Mouse (Mus musculus) heart, adult 11 months (tissue): Measurements from ENCODE around the gene Itpkb.

Experiments
- DNase-seq: peaks from one replicate; pipeline ENCODE4 v3.0.0; 2022

Gene Itpkb

DNA sequence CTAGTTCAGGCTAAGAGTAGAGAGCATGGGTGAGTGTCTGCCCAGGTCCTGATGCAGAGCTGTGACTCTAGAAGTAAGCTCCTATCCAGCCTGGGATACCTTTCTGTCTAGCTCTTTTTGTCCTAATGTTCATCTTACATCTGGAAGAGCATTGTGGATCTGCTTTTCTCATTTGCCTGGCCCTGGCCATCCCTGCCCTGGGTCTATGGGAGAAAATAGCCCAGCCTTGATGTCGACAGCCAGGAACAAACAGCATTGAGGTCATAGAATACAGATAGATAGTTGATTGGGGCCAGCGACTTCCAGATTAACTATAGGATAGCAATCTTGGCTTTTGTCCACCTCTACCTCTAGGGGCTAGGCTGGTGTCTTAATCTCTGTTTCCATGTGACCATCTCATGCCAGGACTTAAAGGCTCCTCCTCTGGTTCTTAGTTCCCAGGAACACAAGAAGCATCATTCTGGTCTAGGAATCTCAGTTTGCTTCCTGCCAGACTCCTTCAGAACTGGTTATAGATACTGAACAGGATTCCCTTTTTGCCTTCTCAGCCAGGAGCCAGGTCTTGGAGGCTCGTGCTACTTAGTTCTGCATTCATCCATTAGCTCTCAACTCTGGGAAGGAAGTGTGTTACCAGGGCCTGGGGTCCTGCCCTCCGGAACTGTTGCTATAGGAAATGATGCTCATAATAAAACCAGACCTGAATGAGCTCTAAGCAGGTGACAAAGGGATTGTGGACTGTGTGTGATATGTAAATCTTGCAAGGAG is 70.6 kb downstream of the Itpkb start:
- peak; percentile 94 for DNase-seq

DNA sequence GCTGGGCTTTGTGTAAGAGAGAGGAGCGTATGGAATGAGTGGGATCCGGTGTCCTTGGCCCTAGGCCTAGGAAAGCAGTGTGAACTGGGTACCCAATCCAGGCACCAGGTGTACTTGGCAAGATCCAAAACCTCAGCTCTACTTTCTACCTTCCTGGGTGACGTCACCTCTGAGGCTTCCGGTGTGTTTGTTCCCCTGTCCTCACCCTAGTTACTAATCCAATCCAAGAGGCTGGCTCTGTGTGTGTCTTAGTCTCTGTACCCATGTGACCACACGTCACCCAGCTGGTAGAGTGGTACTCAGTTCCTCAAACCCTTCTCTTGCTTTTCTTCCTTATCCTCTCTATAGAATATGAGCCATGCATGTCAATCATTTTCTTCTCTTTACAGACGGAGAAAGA is 71.4 kb downstream of the Itpkb start:
- peak; percentile 96 for DNase-seq

DNA sequence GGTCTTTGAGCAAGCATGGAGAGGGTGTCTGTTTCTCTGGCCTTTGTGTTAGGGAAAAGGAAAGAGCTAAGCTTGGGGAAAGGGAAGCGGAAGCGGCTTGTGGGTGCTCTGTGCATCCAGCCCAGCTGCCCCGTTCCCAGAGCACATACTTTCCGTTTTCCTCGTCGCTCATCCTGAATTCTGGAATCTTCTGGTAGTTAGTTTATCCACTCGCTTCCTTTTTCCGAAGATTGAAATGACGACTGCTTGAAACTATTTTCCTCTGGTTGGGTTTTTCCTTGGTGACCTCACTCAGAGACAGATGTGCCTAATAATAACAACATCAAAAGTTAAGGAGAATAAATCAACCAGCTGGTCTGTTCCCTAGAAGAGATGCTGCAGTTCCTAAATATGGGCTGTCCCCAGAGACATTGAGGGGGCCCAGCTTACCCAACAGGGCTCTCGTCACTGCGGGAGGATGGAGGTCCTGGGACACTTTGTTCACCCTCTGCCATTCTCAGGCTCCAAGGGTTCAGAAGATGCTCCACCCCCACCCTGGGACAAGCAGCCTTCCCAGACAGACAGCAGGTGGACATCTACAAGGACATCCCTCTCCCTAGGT is 72.3 kb downstream of the Itpkb start:
- DNase-seq = peak; percentile 99

DNA sequence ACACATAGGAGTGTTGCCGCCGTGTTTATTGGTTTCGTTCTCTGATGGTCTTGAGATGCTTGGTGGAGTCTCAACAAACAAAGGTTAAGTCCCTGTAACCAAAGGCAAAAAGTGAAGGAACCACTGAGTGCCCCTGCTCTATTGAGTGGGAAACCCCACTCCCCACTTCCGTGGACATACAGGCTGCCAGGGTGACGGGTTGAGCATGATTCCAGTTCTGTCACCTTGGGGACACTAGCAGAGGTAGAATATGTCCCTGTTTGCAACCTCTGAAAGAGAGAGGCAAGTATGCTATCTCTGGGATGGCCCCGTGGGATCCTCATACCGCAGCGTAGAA is 73.0 kb downstream of the Itpkb start:
- no peak for DNase-seq

DNA sequence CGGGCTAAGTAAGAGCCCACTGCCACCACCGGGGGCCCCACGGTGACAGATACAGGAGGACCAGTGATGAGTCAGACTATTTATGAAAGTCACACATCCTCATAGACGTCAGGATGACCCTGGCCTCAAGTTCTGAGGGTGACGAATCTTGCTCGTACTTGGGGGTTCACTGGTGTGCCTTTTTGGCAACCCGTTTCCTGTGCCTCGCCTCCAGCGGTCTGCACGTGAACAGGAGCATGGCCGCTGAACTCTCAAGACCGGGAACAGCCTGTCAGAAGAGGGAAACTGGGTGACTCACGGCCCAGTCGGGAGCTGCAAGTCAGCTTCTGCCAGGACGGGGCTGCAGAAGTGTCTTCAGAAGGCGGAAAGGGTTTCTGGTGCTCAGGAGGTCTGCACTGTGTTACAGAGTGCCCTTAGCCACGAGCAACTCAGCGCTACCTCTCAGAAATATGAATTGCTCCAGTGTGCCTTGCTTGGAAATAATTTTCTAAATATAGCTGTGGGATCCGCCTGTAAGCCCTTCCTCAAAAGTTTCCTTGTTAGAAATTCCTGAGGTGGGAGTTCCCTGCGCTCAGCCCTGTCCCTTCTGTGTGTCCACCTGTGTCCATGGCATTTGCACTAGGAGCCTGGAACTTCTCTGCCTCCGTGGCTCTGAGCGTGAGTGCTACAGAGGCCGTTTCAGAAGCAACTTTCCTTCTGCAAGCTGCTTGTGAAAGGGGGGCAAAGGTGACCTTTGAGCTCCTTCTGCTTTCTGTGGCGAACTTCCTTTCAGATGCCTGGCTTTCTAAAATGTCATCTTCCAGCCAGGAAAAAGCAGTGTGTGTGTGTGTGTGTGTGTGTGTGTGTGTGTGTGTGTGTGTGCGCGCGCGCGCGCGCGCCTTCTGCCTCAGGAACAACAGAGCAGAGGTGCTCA is 73.7 kb downstream of the Itpkb start:
- peak; percentile 99 for DNase-seq

DNA sequence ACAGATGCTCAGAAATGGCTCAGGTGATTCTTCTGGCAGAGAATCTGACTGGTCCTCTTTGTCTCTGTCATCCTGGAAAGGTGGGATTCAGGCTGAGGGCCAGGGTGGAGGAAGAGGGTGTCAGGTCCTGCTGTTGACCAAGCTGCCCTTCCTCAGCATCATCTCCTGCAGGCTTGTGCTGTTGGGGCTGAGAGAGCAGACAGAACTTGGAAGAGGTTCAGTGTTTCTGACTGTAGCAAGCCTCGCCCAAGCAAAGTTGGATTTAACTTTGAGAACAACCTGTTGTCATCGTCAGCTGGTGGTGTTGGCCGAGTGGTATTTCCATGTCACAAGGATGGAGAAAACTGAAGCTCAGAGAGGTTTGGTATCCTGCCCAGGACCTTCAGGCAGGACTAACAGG is 74.4 kb downstream of the Itpkb start:
- peak; percentile 97 for DNase-seq

DNA sequence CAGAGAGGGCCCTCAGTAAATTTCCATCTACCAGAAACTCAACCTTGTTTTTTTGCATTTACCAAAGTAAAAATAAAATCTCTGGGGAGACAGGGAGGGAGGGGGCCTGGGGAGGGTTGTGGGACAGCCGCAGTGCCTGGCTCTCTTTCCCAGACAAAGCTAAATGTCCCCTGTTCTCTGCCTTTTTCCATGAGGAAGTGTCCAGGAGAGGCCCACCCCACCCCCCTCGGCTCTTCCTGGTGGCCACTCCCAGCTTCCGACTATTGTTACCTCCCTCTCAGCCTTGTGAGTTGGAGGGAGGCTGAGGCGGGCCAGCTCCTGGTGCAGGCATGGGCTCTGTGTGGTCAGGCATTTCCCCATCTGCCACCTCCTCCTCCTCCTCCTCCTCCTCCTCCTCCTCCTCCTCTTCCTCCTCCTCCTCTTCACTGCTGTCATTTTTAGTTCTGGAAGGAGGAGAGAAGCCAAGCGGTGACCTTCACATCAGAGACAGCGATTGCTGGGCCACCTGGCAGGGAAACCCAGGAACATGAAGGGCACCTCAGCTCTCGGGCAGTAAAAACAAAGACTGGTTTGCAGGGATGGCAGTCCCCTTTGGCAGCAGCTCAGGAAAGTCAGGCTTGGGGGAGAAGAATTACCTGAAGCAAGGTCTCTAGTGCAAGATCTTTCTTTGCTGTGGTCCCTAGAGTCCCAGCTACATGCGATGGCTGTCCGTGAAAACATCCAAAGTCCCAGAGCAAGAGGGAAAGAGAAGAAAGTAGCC is 75.5 kb downstream of the Itpkb start:
- DNase-seq = peak; percentile 99

DNA sequence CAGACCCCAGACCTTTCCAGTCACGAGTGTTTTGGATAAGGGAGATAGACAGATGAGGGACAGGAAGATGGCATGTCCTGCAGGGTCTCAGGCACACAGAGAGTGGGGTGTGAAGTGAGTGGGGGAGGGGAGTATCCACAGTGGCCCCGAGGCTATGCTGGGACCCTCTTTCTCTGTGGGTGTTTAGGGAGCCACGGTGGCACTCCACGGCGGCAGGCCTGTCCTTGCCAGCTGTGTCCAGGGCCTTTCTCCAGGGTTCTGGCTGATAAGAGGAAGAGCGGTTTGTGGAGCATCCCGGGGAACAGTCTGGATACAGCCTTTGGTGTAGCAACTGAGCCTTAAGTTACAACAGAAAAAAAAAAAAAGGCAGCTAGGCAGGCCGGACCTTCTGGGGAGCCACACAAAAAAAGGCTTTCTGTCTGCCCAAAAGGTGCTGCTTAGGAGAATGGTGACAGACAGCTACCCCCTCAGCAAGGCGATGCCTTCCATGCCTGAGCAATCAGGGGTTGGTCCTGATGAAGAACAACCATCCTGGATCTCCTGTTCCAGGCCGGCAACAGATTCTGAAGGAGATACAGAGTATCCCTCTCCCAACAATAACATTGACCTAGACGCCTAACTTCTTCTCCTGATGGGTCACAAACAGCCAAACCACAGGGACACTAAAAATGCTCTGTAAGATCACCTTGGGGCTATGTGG is 76.2 kb downstream of the Itpkb start:
- DNase-seq = peak; percentile 93

DNA sequence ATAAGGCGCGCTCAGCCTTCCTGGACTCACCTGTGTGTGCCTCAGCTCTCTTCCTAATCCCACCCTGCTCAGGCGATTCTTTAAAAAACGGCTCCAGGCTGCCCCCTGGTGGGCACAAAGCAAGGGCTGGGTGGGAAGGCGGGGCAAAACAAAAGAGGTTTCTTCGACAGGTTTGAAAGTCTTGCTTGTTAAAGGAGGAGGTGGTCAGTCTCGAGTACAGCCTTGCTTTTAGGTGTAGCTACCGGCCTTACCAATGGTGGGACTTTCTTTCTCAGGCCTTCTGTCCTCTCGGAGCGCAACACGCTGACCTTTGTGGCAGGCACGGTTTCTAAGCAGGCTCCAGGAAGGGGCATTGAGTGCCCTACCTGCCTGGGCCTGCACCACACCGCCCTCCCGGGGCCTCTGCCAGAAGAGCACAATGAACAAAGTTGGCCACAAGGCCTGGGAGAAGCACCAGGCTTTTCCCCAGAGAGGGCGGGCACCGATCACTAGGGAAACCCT is 76.9 kb downstream of the Itpkb start:
- peak; percentile 96 for DNase-seq

DNA sequence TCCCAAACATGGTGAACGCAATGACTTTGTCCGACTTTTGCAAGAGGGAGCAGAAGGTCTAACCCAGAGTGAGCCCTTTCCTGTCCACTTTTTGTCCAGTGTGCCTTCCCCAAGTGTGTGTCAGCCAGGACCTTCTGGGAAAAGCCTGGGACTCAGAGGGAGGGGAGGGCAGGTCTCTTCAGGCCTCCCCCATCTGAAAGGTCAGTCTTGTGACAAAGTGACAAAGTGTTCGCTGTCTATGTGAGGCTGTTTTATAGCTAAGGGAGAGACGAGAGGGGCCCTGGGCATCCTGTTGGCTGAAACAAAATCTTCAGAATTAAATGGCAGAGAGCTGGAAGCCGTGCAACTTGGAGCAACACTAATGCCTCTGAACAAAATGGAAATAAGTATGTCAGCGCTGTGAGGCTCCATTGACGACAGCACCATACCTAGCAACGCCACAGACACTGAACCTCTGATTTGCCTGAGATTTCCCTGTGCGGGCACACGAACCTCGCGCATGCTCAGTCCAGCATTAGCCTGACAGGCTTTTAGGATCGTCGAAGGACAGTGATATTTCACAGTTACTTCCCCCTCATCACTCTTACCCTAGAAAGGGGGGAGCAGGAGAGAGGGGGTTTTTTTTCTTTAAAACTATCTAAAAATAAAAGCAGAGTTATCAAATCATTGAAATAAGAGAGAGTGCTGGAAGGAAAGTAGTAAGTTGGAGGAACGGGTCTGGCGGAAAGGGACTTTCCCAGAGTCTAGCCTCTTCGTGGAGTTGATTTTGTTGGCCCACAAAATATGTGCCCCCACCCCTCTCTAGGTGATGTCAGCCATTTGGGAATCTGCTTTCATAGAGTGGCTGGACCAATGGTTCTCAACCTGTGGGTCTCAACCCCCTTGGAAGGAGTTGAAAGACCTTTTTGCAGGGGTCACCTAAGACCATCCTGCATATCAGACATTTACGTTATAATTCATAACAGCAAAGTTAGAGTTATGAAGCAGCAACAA is 77.7 kb downstream of the Itpkb start:
- DNase-seq = peak; percentile 92

DNA sequence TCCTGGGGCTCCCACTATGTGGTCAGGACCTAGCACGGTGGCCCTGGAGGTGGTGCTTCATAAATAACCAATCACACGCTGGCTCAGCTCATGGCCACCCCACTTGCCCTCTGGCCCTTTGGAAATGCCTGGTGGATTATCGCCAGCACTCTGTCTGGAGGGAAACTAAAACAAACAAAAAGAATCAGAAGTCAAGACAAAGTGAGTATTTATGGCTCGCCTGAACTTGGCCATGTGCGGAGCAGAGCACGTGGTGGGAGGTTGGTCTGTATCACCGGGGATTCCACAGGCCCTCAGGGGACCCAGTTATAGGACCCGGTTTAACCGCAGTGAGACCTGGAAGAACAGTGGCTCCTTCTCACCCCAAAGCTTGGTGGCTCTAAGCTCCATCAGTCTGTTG is 78.5 kb downstream of the Itpkb start:
- peak; percentile 99 for DNase-seq

DNA sequence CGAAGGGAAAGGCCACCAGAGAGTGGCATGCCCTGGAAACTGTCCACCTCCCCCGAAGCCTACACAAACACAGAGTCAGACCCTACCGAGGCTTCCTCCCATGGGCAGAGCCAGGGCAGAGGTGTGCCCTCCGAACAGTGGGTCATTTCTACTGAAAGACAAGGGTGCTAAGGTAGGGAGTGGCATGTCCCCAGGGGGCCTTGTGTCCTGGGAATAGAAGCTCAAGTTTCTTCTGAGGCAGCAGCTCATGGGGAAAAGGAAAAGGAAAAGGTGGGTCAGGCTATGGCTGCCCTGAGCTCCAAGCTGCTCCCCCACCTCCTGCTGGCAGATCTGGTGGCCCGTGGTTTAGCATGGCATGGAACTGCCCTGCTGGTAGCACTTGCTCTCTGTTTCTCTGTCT is 79.5 kb downstream of the Itpkb start:
- peak; percentile 95 for DNase-seq

DNA sequence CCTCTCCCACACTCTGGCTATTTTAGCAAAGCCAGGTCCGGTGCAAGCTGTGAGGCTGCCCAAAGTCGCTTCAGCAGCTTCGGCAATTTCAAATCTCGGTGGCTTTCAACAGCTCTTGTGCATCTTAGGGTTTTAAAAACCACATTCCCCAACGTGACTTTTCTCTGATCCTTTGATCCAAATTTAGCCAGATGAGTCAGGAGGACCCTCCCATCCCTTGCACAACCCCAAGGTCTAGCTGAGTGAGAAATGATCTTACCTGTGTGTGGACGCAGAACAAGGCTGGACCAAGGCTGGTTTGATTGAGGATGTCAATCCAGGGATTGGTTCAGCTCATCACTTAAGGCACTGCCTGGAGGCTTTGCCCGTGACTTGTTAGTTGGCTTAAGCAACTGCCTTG is 80.0 kb downstream of the Itpkb start:
- DNase-seq = no peak

DNA sequence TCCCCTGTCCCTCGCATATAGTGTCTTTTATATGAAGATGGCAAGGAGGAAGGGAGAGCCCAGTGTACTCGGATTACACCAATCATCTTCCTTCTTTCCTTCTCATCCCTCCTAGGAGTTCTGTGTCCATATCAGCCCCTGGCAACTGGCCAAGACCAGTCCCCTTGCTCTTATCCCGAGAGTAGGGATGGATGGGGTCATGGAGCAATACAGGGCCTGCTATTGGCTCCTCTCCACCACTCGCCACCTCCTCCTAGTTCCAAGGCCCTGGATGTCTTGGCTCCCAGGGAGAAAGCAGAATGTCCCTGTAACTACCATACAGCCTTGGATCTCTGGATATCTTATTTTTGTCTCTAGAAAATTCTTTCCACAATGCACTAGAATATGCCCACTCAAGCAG is 84.8 kb downstream of the Itpkb start:
- peak; percentile 90 for DNase-seq

DNA sequence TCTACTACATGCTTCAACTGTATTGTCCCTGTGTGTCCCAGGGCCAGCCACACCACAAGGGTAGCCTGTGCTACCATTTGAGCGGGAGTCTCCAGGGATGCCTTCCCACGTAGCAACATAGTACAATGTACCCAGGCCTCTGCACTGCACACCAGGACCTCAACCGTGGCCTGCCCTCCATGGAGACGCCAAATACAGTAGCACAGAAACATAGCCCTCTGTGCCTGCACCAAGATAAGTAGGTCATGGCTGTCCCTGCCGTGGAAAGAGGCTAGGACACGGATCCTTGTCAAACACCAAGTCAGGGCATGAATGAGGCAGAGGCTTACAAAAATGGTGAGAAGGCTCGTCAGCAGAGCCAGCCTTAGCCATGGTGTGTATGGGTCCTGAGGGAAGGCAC is 85.6 kb downstream of the Itpkb start:
- DNase-seq = peak; percentile 79

DNA sequence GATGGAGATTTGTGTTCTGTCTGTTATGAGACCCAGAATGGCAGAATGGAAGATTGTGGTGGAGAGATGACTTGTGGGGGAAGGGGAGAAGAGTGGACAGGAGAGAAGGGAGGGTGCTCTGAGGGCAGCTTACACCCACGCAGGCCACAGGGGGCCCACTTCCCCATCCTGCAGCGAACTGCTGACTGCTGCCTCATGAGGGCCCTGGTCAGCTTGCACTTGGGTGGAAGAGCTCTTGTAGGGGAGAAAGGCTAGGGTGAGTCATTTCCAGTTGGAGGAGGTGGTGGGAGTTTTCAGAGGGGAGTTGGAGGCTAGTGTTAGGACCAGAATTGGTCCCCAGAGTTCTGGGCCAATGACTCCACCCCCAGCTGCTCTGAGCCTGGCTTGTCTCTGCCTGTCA is 86.8 kb downstream of the Itpkb start:
- peak; percentile 98 for DNase-seq

DNA sequence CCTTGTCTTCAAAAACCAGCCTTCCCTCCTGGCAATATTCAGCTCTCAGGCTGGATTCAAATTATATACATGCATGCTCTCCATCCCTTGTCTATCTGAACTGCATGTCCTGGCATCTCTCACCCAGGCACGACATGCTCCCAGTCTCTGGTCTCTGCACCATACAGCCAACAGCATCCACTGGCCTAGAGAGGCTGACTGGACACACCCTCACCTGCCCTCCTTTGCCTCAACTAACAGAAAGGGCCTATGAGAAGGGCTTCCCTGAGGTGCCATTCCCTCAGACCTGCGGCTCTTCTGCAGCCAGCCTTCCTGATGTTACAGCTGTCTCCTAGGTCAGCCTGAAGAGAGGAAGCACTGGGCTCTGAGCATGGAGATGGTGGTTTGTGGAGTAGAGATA is 88.8 kb downstream of the Itpkb start:
- peak; percentile 87 for DNase-seq

DNA sequence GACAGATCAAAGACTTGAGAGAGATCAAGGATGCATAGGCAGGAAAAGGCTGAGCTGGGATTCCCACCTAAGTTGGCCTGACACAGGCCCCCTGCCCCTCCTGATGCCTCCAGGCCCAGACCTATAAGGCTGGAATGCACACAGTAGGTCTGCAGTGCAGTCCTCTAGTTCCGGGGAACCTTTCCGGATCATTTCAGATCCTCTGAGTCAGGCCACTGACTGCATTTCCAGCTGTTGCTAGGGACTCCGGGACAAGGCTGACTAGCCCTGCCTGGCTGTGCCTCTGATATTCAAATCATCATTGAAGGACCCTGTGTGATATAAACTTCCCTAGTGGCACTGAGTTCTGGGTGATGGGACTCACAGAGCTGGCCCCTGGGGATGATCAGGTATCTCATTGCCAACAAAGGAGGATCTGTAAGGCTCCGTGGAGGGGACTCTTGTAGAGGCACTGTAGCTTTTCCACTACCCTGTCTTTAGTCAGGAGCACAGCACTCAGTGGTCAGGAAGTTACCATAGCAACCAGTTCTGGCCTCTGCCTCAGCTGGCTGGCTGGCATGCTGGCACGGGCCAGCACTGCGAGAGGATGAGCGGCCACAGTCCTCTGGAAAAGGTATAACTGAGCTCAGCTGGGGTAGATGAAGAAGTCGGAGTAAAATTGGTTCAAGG is 90.3 kb downstream of the Itpkb start:
- DNase-seq = peak; percentile 93

DNA sequence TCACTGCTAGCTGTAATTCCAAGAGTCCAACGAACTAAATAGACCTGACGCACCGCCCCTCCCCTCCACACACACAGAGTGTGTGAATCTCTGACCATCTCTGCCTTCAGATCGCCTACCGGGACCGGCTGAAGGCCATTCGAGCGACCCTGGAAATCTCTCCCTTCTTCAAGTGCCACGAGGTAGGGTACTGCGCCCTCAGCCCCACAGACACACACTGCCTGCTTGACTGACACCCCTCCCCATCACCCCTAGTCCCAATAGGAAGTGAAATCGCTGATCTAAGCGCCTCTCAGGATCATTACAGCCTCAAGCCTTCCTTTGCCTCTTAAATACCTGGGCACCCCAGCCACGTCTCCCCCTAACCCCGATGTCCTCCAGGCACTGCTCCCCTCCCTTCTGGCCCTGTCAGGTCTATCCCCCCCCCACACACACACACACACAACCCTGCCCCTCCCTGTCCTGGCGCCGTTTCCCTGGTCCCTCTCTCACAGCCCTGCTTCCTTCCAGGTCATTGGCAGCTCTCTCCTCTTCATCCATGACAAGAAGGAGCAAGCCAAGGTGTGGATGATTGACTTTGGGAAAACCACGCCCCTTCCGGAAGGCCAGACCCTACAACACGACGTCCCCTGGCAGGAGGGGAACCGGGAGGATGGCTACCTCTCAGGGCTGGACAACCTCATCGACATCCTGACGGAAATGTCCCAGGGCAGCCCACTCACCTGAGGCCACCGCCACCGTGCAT is 91.1 kb downstream of the Itpkb start:
- peak; percentile 96 for DNase-seq
